Mouse (Mus musculus): ENCODE data around the gene Wif1. TPM values are rescaled to one million over a fixed set of nuclear protein-coding genes. Genes with fewer than 3 reads are reported as not detected.

The Wif1 gene
- total and polyA plus RNA-seq, 3 experiments, result not detected

- dilution Hi-C loops (cut with MboI; ENCODE audit: extremely low pct_ligation_motif_present, extremely low pct_unique_long_range_greater_than_20kb, low sequenced_read_pairs) (no loop called here), in situ Hi-C loops (cut with MboI; ENCODE audit: low pct_ligation_motif_present, low pct_unique_long_range_greater_than_20kb, low sequenced_read_pairs) (no loop called here)
- H3K79me2 ChIP-seq (replicated peaks; ENCODE audit: control insufficient read depth, extremely low read depth, insufficient read depth, poor library complexity, severe bottlenecking), result no peaks in the 10 kb centered on the region
Measured at GRCm38 (mm10) chr10:121062704-121063103, 28.9 kb downstream of the Wif1 start.

GRCm38 (mm10) chr10:121067416-121067951 lies 33.7 kb downstream of the Wif1 start:
- H3K4me3 ChIP-seq (replicated peaks in 1 of 3; ENCODE audit: low read depth in 2 of 3, low read length in 2 of 3, poor library complexity in 1 of 3), result no peak overlapping the region

More at GRCm38 (mm10) chr10:121062704-121063103, 28.9 kb downstream of the Wif1 start:
- no peak for DNase-seq (ENCODE audit: extremely low read depth)
- Histone ChIP-seq H3K4me3 (replicated peaks in 1 of 3; ENCODE audit: low read depth in 2 of 3, low read length in 2 of 3, poor library complexity in 1 of 3) (no peak overlapping the region), H3K4me2 (ENCODE audit: insufficient read depth, low read depth, poor library complexity, severe bottlenecking) (no peak overlapping the region), H3K9ac (ENCODE audit: insufficient read depth, low read depth) (no peak overlapping the region), H3K36me3 (replicated peaks in 1 of 2; ENCODE audit: control insufficient read depth in 1 of 2, insufficient read depth in 1 of 2, low read length in 1 of 2) (no peaks in the 10 kb centered on the region), H3K4me1 (ENCODE audit: control insufficient read depth in 1 of 2, insufficient read depth in 2 of 2) (no peaks in the 10 kb centered on the region; a peak in 1 of 4 replicates), H3K27ac (ENCODE audit: insufficient read depth, low read depth) (no peak overlapping the region), H3K9me3 (replicated peaks; ENCODE audit: low read length) (peaks cover 8% of the 10 kb centered on the region), H3K27me3 (replicated peaks) (no peaks in the 10 kb centered on the region)
- TF ChIP-seq POLR2AphosphoS2 (IDR thresholded peaks at IDR 0.05; ENCODE audit: low read depth, low read length) (no peak), BHLHE40 (IDR thresholded peaks at IDR 0.05; ENCODE audit: low read depth, low read length) (no peak), ETS1 (conservative IDR thresholded peaks at IDR 0.05; ENCODE audit: low read depth, low read length) (no peak), POLR2A (IDR thresholded peaks at IDR 0.05; ENCODE audit: low read depth, low read length) (no peak), MAX (IDR thresholded peaks at IDR 0.05; ENCODE audit: low read length) (no peak), ZMIZ1 (IDR thresholded peaks at IDR 0.05; ENCODE audit: low read depth, low read length) (no peak), HCFC1 (IDR thresholded peaks at IDR 0.05; ENCODE audit: low read depth, low read length) (no peak), CTCF (conservative IDR thresholded peaks at IDR 0.05 in 1 of 2, IDR thresholded peaks at IDR 0.05 in 1 of 2; ENCODE audit: low read depth in 2 of 2, low read length in 2 of 2) (no peak)

GRCm38 (mm10) chr10:121068003-121068402 lies 34.2 kb downstream of the Wif1 start:
- peaks cover 11% of the 10 kb centered on the region for H3K9me3 ChIP-seq (replicated peaks; ENCODE audit: low read length)
- no peak for DNase-seq (ENCODE audit: extremely low read depth)
- H3K79me2 ChIP-seq (replicated peaks; ENCODE audit: control insufficient read depth, extremely low read depth, insufficient read depth, poor library complexity, severe bottlenecking), result no peaks in the 10 kb centered on the region
- no peak overlapping the region for H3K4me2 ChIP-seq (ENCODE audit: insufficient read depth, low read depth, poor library complexity, severe bottlenecking)
- H3K27ac ChIP-seq (ENCODE audit: insufficient read depth, low read depth), result no peak overlapping the region
- H3K4me3 ChIP-seq (replicated peaks in 1 of 3; ENCODE audit: low read depth in 2 of 3, low read length in 2 of 3, poor library complexity in 1 of 3), result no peak overlapping the region
- no peak overlapping the region for H3K9ac ChIP-seq (ENCODE audit: insufficient read depth, low read depth)
- TF ChIP-seq TCF12 (IDR thresholded peaks at IDR 0.05; ENCODE audit: low read depth, low read length), result no peak
- TF ChIP-seq ZNF384 (IDR thresholded peaks at IDR 0.05; ENCODE audit: low read depth, low read length), result no peak
- TF ChIP-seq MAZ (IDR thresholded peaks at IDR 0.05; ENCODE audit: low read depth, low read length), result no peak
- dilution Hi-C loops (cut with MboI; ENCODE audit: extremely low pct_ligation_motif_present, extremely low pct_unique_long_range_greater_than_20kb, low sequenced_read_pairs) (no loop called here), in situ Hi-C loops (cut with MboI; ENCODE audit: low pct_ligation_motif_present, low pct_unique_long_range_greater_than_20kb, low sequenced_read_pairs) (no loop called here)
- H3K36me3 ChIP-seq (replicated peaks in 1 of 2; ENCODE audit: control insufficient read depth in 1 of 2, insufficient read depth in 1 of 2, low read length in 1 of 2), result no peaks in the 10 kb centered on the region
- H3K27me3 ChIP-seq (replicated peaks), result no peaks in the 10 kb centered on the region
- H3K4me1 ChIP-seq (ENCODE audit: control insufficient read depth in 1 of 2, insufficient read depth in 2 of 2), result peaks cover 0 to 4% of the 10 kb centered on the region in 2 experiments; a peak in 1 of 4 replicates

More at GRCm38 (mm10) chr10:121067416-121067951, 33.7 kb downstream of the Wif1 start:
- H3K36me3 ChIP-seq (replicated peaks in 1 of 2; ENCODE audit: control insufficient read depth in 1 of 2, insufficient read depth in 1 of 2, low read length in 1 of 2), result no peaks in the 10 kb centered on the region
- H3K9ac ChIP-seq (ENCODE audit: insufficient read depth, low read depth), result no peak overlapping the region
- H3K9me3 ChIP-seq (replicated peaks; ENCODE audit: low read length), result peaks cover 11% of the 10 kb centered on the region
- H3K79me2 ChIP-seq (replicated peaks; ENCODE audit: control insufficient read depth, extremely low read depth, insufficient read depth, poor library complexity, severe bottlenecking), result no peaks in the 10 kb centered on the region
- DNase-seq (ENCODE audit: extremely low read depth), result no peak
- in situ Hi-C loops (cut with MboI; ENCODE audit: low pct_ligation_motif_present, low pct_unique_long_range_greater_than_20kb, low sequenced_read_pairs), result no loop called here
- no peak overlapping the region for H3K27ac ChIP-seq (ENCODE audit: insufficient read depth, low read depth)
- TF ChIP-seq JUN (IDR thresholded peaks at IDR 0.05; ENCODE audit: insufficient read depth, low read depth, low read length) (no peak), CHD2 (IDR thresholded peaks at IDR 0.05; ENCODE audit: low read length) (no peak), TCF12 (IDR thresholded peaks at IDR 0.05; ENCODE audit: low read depth, low read length) (no peak), PAX5 (IDR thresholded peaks at IDR 0.05; ENCODE audit: low read length) (no peak), MYC (IDR thresholded peaks at IDR 0.05; ENCODE audit: low read depth, low read length) (no peak), CTCF (conservative IDR thresholded peaks at IDR 0.05 in 1 of 2, IDR thresholded peaks at IDR 0.05 in 1 of 2; ENCODE audit: low read depth in 2 of 2, low read length in 2 of 2) (no peak)
- peaks cover 0 to 4% of the 10 kb centered on the region in 2 experiments; a peak in 1 of 4 replicates for H3K4me1 ChIP-seq (ENCODE audit: control insufficient read depth in 1 of 2, insufficient read depth in 2 of 2)
- H3K27me3 ChIP-seq (replicated peaks), result no peaks in the 10 kb centered on the region
- dilution Hi-C loops (cut with MboI; ENCODE audit: extremely low pct_ligation_motif_present, extremely low pct_unique_long_range_greater_than_20kb, low sequenced_read_pairs), result no loop called here
- H3K4me2 ChIP-seq (ENCODE audit: insufficient read depth, low read depth, poor library complexity, severe bottlenecking), result no peak overlapping the region

All from CH12.LX (cell line).